Mouse (Mus musculus): ENCODE measurements at regions not wholly inside any gene's neighbourhood (a gene's known extent, or its start where the extent isn't known, plus 50 kb on each side); places are given as distances from the start of the nearest gene placed in this dataset.

GRCm38 (mm10) chr4:114712005-114712665 lies 109.4 kb upstream of the Gm12830 start:
- WGBS = 61% methylated on average over 7 of the region's 7 CpGs
- Histone ChIP-seq H3K79me2 (ENCODE audit: control insufficient read depth, insufficient read depth, low read length) (no peaks in the 10 kb centered on the region), H3K4me3 (ENCODE audit: insufficient read depth, low read depth, low read length) (no peak overlapping the region), H3K4me1 (ENCODE audit: control insufficient read depth, insufficient read depth, low read length) (no peaks in the 10 kb centered on the region), H3K36me3 (ENCODE audit: control insufficient read depth, insufficient read depth, low read length) (no peaks in the 10 kb centered on the region), H3K27me3 (ENCODE audit: control insufficient read depth, insufficient read depth, low read length) (no peaks in the 10 kb centered on the region), H3K9ac (ENCODE audit: low read depth, low read length) (no peak overlapping the region), H3K27ac (replicated peaks; ENCODE audit: insufficient read depth, low read depth, low read length) (no peak overlapping the region)
- no peak for TF ChIP-seq CTCF (IDR thresholded peaks at IDR 0.05; ENCODE audit: low read depth, low read length)
- TF ChIP-seq POLR2A (IDR thresholded peaks at IDR 0.05; ENCODE audit: extremely low read depth, insufficient read depth, low read length) = no peak
- DNase-seq (ENCODE audit: extremely low read depth, low read depth, low spot score) = peak; percentile 5

GRCm38 (mm10) chr4:114712921-114713527 lies 108.5 kb upstream of the Gm12830 start:
- TF ChIP-seq POLR2A (IDR thresholded peaks at IDR 0.05; ENCODE audit: extremely low read depth, insufficient read depth, low read length) (no peak), CTCF (IDR thresholded peaks at IDR 0.05; ENCODE audit: low read depth, low read length) (no peak)
- Histone ChIP-seq H3K36me3 (ENCODE audit: control insufficient read depth, insufficient read depth, low read length) (no peaks in the 10 kb centered on the region), H3K27me3 (ENCODE audit: control insufficient read depth, insufficient read depth, low read length) (no peaks in the 10 kb centered on the region), H3K79me2 (ENCODE audit: control insufficient read depth, insufficient read depth, low read length) (no peaks in the 10 kb centered on the region), H3K9ac (ENCODE audit: low read depth, low read length) (no peak overlapping the region), H3K4me3 (ENCODE audit: insufficient read depth, low read depth, low read length) (no peak overlapping the region), H3K27ac (replicated peaks; ENCODE audit: insufficient read depth, low read depth, low read length) (no peak overlapping the region), H3K4me1 (ENCODE audit: control insufficient read depth, insufficient read depth, low read length) (no peaks in the 10 kb centered on the region)
- 60% methylated on average over 4 of the region's 4 CpGs for WGBS
- no peak for DNase-seq (ENCODE audit: extremely low read depth, low read depth, low spot score)

GRCm38 (mm10) chr4:114716703-114717102 lies 104.8 kb upstream of the Gm12830 start:
- no peak for DNase-seq (ENCODE audit: extremely low read depth, low read depth, low spot score)
- H3K9ac ChIP-seq (ENCODE audit: low read depth, low read length) = no peak overlapping the region
- H3K27me3 ChIP-seq (ENCODE audit: control insufficient read depth, insufficient read depth, low read length) = no peaks in the 10 kb centered on the region
- no peaks in the 10 kb centered on the region for H3K4me1 ChIP-seq (ENCODE audit: control insufficient read depth, insufficient read depth, low read length)
- TF ChIP-seq POLR2A (IDR thresholded peaks at IDR 0.05; ENCODE audit: extremely low read depth, insufficient read depth, low read length) = no peak
- no peak for TF ChIP-seq CTCF (IDR thresholded peaks at IDR 0.05; ENCODE audit: low read depth, low read length)
- H3K36me3 ChIP-seq (ENCODE audit: control insufficient read depth, insufficient read depth, low read length) = no peaks in the 10 kb centered on the region
- H3K79me2 ChIP-seq (ENCODE audit: control insufficient read depth, insufficient read depth, low read length) = no peaks in the 10 kb centered on the region
- 78% methylated on average over 2 of the region's 2 CpGs for WGBS
- H3K27ac ChIP-seq (replicated peaks; ENCODE audit: insufficient read depth, low read depth, low read length) = no peak overlapping the region
- no peak overlapping the region for H3K4me3 ChIP-seq (ENCODE audit: insufficient read depth, low read depth, low read length)

GRCm38 (mm10) chr4:114720696-114721095 lies 100.8 kb upstream of the Gm12830 start:
- Histone ChIP-seq H3K4me1 (ENCODE audit: control insufficient read depth, insufficient read depth, low read length) (no peaks in the 10 kb centered on the region), H3K9ac (ENCODE audit: low read depth, low read length) (no peak overlapping the region), H3K36me3 (ENCODE audit: control insufficient read depth, insufficient read depth, low read length) (no peaks in the 10 kb centered on the region), H3K27me3 (ENCODE audit: control insufficient read depth, insufficient read depth, low read length) (no peaks in the 10 kb centered on the region), H3K79me2 (ENCODE audit: control insufficient read depth, insufficient read depth, low read length) (no peaks in the 10 kb centered on the region), H3K4me3 (ENCODE audit: insufficient read depth, low read depth, low read length) (no peak overlapping the region), H3K27ac (replicated peaks; ENCODE audit: insufficient read depth, low read depth, low read length) (no peak overlapping the region)
- WGBS = 65% methylated on average over 3 of the region's 3 CpGs
- no peak for DNase-seq (ENCODE audit: extremely low read depth, low read depth, low spot score)
- no peak for TF ChIP-seq POLR2A (IDR thresholded peaks at IDR 0.05; ENCODE audit: extremely low read depth, insufficient read depth, low read length)
- TF ChIP-seq CTCF (IDR thresholded peaks at IDR 0.05; ENCODE audit: low read depth, low read length) = no peak

GRCm38 (mm10) chr4:114721386-114721785 lies 100.1 kb upstream of the Gm12830 start:
- 63% methylated on average over 2 of the region's 2 CpGs for WGBS
- H3K4me3 ChIP-seq (ENCODE audit: insufficient read depth, low read depth, low read length) = no peak overlapping the region
- H3K79me2 ChIP-seq (ENCODE audit: control insufficient read depth, insufficient read depth, low read length) = no peaks in the 10 kb centered on the region
- H3K36me3 ChIP-seq (ENCODE audit: control insufficient read depth, insufficient read depth, low read length) = no peaks in the 10 kb centered on the region
- H3K27me3 ChIP-seq (ENCODE audit: control insufficient read depth, insufficient read depth, low read length) = no peaks in the 10 kb centered on the region
- DNase-seq (ENCODE audit: extremely low read depth, low read depth, low spot score) = no peak
- TF ChIP-seq POLR2A (IDR thresholded peaks at IDR 0.05; ENCODE audit: extremely low read depth, insufficient read depth, low read length) = no peak
- no peak for TF ChIP-seq CTCF (IDR thresholded peaks at IDR 0.05; ENCODE audit: low read depth, low read length)
- no peak overlapping the region for H3K9ac ChIP-seq (ENCODE audit: low read depth, low read length)
- no peaks in the 10 kb centered on the region for H3K4me1 ChIP-seq (ENCODE audit: control insufficient read depth, insufficient read depth, low read length)
- H3K27ac ChIP-seq (replicated peaks; ENCODE audit: insufficient read depth, low read depth, low read length) = no peak overlapping the region
